Mouse (Mus musculus) lung, embryonic 15.5 days (tissue): ENCODE data around the gene Pik3r4. TPM values are rescaled to one million over a fixed set of nuclear protein-coding genes. Genes with fewer than 3 reads are reported as not detected.
"Not testable (repeated sequence)": the region's sequence is repeated elsewhere in the genome, so short reads cannot be mapped to it uniquely, and the experiment has no call there.

Experiments
- ATAC-seq: fragments of 200-750 bp; cut with Nextera tagmentation; 2 replicates; pipeline ENCODE4 v1.8.0; 2017; ENCODE audit warnings: moderate number of reproducible peaks, borderline replicate concordance; ENCODE audit not compliant: low FRiP score, low TSS enrichment; ENCODE audit errors: extremely low read depth
- H3K27ac ChIP-seq: fragments of 300-500 bp; sonication (generic); 2 replicates; pipeline ENCODE4 v1.5.1; 2015; ENCODE audit warnings: moderate library complexity, mild to moderate bottlenecking, inconsistent platforms
- H3K27me3 ChIP-seq: fragments of 300-500 bp; sonication (generic); 2 replicates; pipeline ENCODE4 v1.6.1; 2015; ENCODE audit warnings: inconsistent platforms
- H3K36me3 ChIP-seq: fragments of 300-500 bp; sonication (generic); 2 replicates; pipeline ENCODE4 v1.6.1; 2015; ENCODE audit warnings: inconsistent platforms
- H3K4me1 ChIP-seq: fragments of 300-500 bp; sonication (generic); 2 replicates; pipeline ENCODE4 v1.6.1; 2015; ENCODE audit warnings: inconsistent platforms
- H3K4me2 ChIP-seq: fragments of 300-500 bp; sonication (generic); 2 replicates; pipeline ENCODE4 v1.6.1; 2015; ENCODE audit warnings: inconsistent platforms, mild to moderate bottlenecking, moderate library complexity
- H3K4me3 ChIP-seq: fragments of 300-500 bp; sonication (generic); 2 replicates; pipeline ENCODE4 v1.5.1; 2015; ENCODE audit warnings: mild to moderate bottlenecking, inconsistent platforms
- H3K9ac ChIP-seq: fragments of 300-500 bp; sonication (generic); 2 replicates; pipeline ENCODE4 v1.6.1; 2015; ENCODE audit warnings: inconsistent platforms
- H3K9me3 ChIP-seq: fragments of 300-500 bp; sonication (generic); 2 replicates; pipeline ENCODE4 v1.6.1; 2016; ENCODE audit warnings: inconsistent platforms
- WGBS: fragments of 180-500 bp; shearing (Covaris S2); methylation state at CpG from one replicate; pipeline ENCODE4 v1.1.7; 2015; 5-methylcytosine and 5-hydroxymethylcytosine counted together
- polyA plus RNA-seq: library from polyadenylated mRNA; unstranded; fragments of >200 nt; fragmentation: Nextera tagmentation; extraction: Ambion mirVana; gene quantifications from 2 replicates; pipeline ENCODE4 v1.2.1, GENCODE M21; 2015

Gene Pik3r4
- polyA plus RNA-seq: 20.4 and 20.8 TPM in 2 replicates

DNA sequence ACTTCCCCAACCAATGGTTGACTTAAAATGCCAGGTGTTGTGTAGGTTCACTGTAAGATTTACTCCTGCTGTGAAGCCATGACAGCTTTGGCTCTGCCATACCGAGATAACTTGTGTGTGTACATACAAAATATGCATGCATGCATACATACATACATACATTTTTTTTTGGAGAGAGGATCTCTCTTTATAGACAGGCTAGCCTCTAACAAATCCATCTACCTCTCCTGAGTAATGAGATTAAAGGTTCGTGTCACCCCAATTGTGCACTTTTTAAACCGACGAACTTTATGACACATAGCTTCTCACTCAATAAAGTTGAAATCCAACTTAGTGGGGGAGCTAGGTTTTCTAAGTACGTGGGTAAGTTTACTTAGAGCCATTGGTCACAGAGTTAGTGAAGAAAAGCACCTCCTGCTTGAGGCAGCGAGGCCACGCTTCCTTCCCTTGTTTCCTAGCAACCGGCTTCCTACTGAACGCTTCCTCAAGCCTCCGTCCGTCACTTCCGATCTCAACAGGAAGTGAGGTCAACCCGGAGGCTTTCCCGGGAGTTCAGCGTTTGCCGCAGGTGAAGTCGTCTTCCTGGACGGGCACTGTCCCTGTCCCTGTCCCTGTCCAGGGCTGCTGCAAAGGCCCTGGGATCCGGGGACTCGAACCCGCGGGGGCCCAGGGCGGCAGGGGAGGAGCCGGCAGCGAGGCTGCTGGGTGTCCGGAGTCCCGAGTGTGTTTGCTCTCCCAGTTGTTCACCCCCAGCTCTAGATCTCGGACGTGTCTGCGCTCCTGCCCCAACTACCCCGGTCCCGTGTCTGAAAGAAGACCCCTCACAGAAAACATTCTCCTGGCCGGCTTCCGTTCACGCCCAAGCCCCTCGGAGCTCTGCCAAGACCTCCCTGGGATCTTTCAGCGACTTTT lies at the start of gene Pik3r4:
TSS of gene Pik3r4 (plus strand) at position 519 of the 912 bp plus-strand sequence.
- Histone ChIP-seq H3K4me1 (peaks cover 8% of the 10 kb centered on the region), H3K27me3 (no peaks in the 10 kb centered on the region), H3K27ac (peak within 1 kb of the TSS; percentile 32), H3K9ac (peak within 1 kb of the TSS; percentile 72), H3K36me3 (peaks cover 11% of the 10 kb centered on the region; the same call in 1 of the 2 replicates), H3K4me3 (peak within 1 kb of the TSS; percentile 63), H3K9me3 (no peaks in the 10 kb centered on the region), H3K4me2 (peak within 1 kb of the TSS; percentile 69)
- ATAC-seq: peak; percentile 91
- 8% methylated on average over 37 of the region's 37 CpGs for WGBS

- no peaks in the 10 kb centered on the region for H3K36me3 ChIP-seq
- H3K27ac ChIP-seq: no peak overlapping the region
- no peaks in the 10 kb centered on the region for H3K4me1 ChIP-seq
- no peak for ATAC-seq
- no peak overlapping the region for H3K4me2 ChIP-seq
- H3K4me3 ChIP-seq: no peak overlapping the region
- 72% methylated on average over 4 of the region's 4 CpGs for WGBS
- H3K9ac ChIP-seq: no peak overlapping the region
- no peaks in the 10 kb centered on the region for H3K9me3 ChIP-seq
- H3K27me3 ChIP-seq: no peaks in the 10 kb centered on the region
These were observed 43.9 kb upstream of the Pik3r4 start for GRCm38 (mm10) chr9:105598906-105599305.

DNA sequence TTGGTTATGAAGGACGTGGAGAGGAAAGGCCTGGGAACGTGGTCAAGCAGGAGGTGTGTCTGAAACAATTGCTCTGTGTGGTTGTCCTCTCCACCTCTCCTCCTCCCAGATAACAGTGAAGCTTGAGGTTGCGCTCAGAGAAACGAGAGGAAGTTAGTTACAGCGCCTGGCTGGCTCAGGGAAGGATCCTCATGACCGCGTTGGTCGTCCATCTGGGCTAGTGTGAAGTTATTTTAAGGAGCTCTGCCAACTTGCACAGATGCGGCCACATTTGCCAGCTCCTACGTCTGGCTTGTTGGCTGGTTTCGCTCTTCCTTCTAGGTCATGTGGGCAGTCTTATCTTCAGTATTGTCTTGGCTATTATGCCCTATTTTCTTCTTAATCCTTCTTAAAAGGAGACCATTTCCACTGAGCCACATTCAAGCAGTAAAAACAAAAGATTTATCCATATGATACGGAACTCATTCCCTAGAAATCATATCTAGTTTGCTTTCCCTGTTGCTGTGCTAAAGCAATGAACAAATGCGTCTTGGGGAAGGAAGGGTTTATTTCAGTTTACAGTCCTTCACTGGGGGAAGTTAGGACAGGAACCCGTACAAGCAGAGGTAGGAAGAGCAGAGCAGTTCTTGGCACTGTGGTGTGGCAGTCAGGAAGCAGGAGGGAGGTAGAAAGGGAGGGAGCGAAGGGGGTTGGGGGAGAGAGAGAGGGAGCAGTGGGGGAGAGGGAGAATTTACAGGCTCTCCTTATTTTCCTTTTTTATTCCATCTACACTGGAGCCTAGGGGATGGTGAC lies 30.6 kb upstream of the Pik3r4 start:
- Histone ChIP-seq H3K27ac (no peak overlapping the region), H3K9ac (no peak overlapping the region), H3K27me3 (no peaks in the 10 kb centered on the region), H3K36me3 (no peaks in the 10 kb centered on the region), H3K4me3 (no peak overlapping the region), H3K4me2 (no peak overlapping the region), H3K4me1 (no peaks in the 10 kb centered on the region), H3K9me3 (no peaks in the 10 kb centered on the region)
- ATAC-seq: no peak
- 71% methylated on average over 15 of the region's 15 CpGs for WGBS

DNA sequence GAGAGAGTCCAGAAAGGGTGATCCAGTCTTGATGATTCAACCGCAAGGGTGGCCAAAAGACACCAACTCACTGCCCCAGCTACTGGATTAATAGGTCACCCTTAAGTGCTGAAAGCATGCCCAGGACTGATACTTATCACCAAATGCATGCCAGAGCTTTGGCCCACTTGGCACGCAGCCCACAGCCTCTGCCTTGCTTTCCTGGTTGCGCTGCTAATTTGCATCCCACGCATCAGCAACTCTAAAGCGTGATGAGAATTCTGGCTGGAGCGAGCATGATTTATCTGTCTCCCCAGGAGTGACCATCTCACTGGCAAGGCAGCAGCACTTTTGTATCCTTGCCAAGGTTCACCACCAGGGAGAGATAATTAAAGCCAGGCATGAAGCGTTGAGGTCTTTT lies 29.9 kb upstream of the Pik3r4 start:
- ATAC-seq: no peak
- 85% methylated on average over 7 of the region's 7 CpGs for WGBS
- no peak overlapping the region for H3K4me3 ChIP-seq
- H3K4me1 ChIP-seq: no peaks in the 10 kb centered on the region
- no peaks in the 10 kb centered on the region for H3K36me3 ChIP-seq
- no peaks in the 10 kb centered on the region for H3K9me3 ChIP-seq
- H3K27ac ChIP-seq: no peak overlapping the region
- no peak overlapping the region for H3K9ac ChIP-seq
- H3K27me3 ChIP-seq: no peaks in the 10 kb centered on the region
- no peak overlapping the region for H3K4me2 ChIP-seq

- Histone ChIP-seq H3K4me1 (no peaks in the 10 kb centered on the region), H3K27me3 (no peaks in the 10 kb centered on the region), H3K9me3 (no peaks in the 10 kb centered on the region), H3K4me3 (no peak overlapping the region), H3K4me2 (no peak overlapping the region), H3K9ac (no peak overlapping the region), H3K27ac (no peak overlapping the region), H3K36me3 (no peaks in the 10 kb centered on the region)
- ATAC-seq: no peak
- 66% methylated on average over 2 of the region's 2 CpGs for WGBS
These were observed 26.8 kb upstream of the Pik3r4 start for GRCm38 (mm10) chr9:105615952-105616351.

- H3K4me2 ChIP-seq, H3K36me3 ChIP-seq, H3K27ac ChIP-seq, H3K4me3 ChIP-seq, H3K9ac ChIP-seq, H3K27me3 ChIP-seq, H3K4me1 ChIP-seq, ATAC-seq, H3K9me3 ChIP-seq: not testable (repeated sequence)
These were observed 25.5 kb upstream of the Pik3r4 start for GRCm38 (mm10) chr9:105617274-105617673.

DNA sequence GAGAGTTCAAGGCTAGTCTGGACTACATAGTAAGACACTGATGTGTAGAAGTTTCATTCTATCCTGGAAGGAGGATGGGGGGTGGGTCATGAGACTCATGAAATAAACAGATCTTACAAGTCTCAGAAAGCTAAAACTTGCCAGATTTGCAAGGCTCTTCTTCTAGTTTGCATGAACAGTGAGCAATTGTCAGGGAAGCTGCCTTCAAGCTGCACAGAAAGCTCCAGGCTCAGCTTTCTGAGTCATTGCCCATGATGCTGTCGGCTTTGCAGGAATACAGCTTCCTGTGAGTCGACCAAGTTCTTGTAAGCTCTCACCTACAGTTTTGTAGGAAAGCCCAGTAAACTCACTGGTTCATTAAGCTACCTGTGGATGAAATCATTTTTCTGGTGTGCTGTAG lies 8.8 kb upstream of the Pik3r4 start:
- H3K27ac ChIP-seq: no peak overlapping the region
- no peaks in the 10 kb centered on the region for H3K4me1 ChIP-seq
- no peaks in the 10 kb centered on the region for H3K9me3 ChIP-seq
- no peak for ATAC-seq
- H3K9ac ChIP-seq: no peak overlapping the region
- H3K27me3 ChIP-seq: no peaks in the 10 kb centered on the region
- WGBS: 84% methylated on average over 2 of the region's 2 CpGs
- H3K36me3 ChIP-seq: no peaks in the 10 kb centered on the region
- H3K4me3 ChIP-seq: no peak overlapping the region
- H3K4me2 ChIP-seq: no peak overlapping the region

DNA sequence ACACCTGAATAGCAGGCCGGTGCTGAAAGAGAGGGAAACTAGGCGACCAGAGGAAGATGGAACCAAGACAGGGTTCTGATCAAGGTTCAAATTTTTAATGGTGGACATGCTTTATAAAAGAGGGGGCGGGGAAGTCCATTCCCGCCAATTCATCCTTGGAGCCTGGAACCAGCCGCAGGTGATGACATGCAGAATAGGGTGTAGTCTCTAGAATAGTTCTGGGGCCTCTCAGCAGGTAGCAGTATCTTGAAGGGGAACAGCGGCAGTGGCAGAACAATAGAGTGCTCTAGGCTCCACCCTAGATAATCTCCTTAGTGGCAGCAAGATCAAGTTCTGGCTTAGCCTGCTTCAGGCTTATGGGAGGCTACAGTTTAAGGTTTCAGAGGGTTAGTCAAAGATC lies 1.4 kb upstream of the Pik3r4 start:
- H3K4me3 ChIP-seq, H3K36me3 ChIP-seq, H3K4me2 ChIP-seq, H3K27ac ChIP-seq, H3K9me3 ChIP-seq, ATAC-seq, H3K27me3 ChIP-seq, H3K4me1 ChIP-seq, H3K9ac ChIP-seq: not testable (repeated sequence)
- 70% methylated on average over 6 of the region's 6 CpGs for WGBS

GRCm38 (mm10) chr9:105656189-105656588 lies 13.4 kb downstream of the Pik3r4 start:
- Histone ChIP-seq H3K27ac (no peak overlapping the region), H3K27me3 (no peaks in the 10 kb centered on the region), H3K9me3 (no peaks in the 10 kb centered on the region), H3K4me3 (no peak overlapping the region), H3K9ac (no peak overlapping the region), H3K36me3 (peaks cover 38% of the 10 kb centered on the region), H3K4me2 (no peak overlapping the region), H3K4me1 (no peaks in the 10 kb centered on the region)
- WGBS: 55% methylated on average over 2 of the region's 2 CpGs
- ATAC-seq: no peak

DNA sequence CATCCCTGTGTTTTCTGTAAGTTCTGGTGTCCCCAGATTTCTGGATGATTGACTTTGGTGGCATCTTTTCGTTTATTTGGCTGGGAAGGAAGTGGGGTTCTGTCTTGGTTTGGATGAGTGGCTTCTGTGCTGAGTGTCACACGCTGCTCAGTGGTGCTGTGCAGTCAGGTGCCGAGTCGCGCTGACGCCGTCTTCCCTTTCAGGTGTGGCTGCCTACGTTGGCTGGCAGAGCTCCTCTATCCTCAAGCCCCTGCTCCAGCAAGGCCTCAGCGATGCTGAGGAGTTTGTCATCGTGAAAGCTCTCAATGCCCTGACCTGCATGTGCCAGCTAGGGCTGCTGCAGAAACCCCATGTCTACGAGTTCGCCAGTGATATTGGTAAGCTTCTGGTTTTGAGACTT lies 15.4 kb downstream of the Pik3r4 start:
- ATAC-seq: no peak
- WGBS: 95% methylated on average over 12 of the region's 12 CpGs
- Histone ChIP-seq H3K9me3 (no peaks in the 10 kb centered on the region), H3K4me2 (no peak overlapping the region), H3K4me3 (no peak overlapping the region), H3K36me3 (peaks cover 44% of the 10 kb centered on the region), H3K9ac (no peak overlapping the region), H3K4me1 (no peaks in the 10 kb centered on the region), H3K27ac (no peak overlapping the region), H3K27me3 (no peaks in the 10 kb centered on the region)

DNA sequence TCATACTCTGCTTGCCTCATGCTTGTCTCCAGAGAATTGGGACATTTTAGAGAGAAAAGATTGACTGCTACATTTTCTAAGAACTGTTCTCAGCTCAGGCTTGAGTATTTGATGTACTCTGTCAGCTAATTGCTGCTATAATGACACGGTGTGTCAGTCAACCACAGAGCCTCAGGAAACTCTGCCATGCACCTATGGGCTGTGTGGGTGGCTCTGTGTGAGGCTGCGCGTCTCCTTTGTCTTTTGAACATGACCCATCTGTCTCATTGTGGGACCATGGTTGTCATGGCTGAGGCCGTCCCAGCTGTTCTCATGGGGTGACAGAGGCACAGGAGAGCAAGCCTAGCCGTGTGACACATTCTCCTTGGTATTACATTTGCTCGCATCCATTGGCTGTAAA lies 17.1 kb downstream of the Pik3r4 start:
- Histone ChIP-seq H3K4me3 (no peak overlapping the region), H3K27me3 (no peaks in the 10 kb centered on the region), H3K9me3 (no peaks in the 10 kb centered on the region), H3K4me2 (no peak overlapping the region), H3K36me3 (peaks cover 38% of the 10 kb centered on the region), H3K9ac (no peak overlapping the region), H3K27ac (no peak overlapping the region), H3K4me1 (no peaks in the 10 kb centered on the region)
- no peak for ATAC-seq
- 94% methylated on average over 6 of the region's 6 CpGs for WGBS

GRCm38 (mm10) chr9:105665269-105665668 lies 22.5 kb downstream of the Pik3r4 start:
- whole genome bisulfite sequencing: 84% methylated on average over 7 of the region's 7 CpGs
- ATAC-seq: no peak
- Histone ChIP-seq H3K27me3 (no peaks in the 10 kb centered on the region), H3K9ac (no peak overlapping the region), H3K4me2 (no peak overlapping the region), H3K4me3 (no peak overlapping the region), H3K27ac (no peak overlapping the region), H3K4me1 (no peaks in the 10 kb centered on the region), H3K9me3 (no peaks in the 10 kb centered on the region), H3K36me3 (peaks cover 39% of the 10 kb centered on the region)
